ENCODE assay signal across 7 mouse cellular contexts in the genomic region with DNA sequence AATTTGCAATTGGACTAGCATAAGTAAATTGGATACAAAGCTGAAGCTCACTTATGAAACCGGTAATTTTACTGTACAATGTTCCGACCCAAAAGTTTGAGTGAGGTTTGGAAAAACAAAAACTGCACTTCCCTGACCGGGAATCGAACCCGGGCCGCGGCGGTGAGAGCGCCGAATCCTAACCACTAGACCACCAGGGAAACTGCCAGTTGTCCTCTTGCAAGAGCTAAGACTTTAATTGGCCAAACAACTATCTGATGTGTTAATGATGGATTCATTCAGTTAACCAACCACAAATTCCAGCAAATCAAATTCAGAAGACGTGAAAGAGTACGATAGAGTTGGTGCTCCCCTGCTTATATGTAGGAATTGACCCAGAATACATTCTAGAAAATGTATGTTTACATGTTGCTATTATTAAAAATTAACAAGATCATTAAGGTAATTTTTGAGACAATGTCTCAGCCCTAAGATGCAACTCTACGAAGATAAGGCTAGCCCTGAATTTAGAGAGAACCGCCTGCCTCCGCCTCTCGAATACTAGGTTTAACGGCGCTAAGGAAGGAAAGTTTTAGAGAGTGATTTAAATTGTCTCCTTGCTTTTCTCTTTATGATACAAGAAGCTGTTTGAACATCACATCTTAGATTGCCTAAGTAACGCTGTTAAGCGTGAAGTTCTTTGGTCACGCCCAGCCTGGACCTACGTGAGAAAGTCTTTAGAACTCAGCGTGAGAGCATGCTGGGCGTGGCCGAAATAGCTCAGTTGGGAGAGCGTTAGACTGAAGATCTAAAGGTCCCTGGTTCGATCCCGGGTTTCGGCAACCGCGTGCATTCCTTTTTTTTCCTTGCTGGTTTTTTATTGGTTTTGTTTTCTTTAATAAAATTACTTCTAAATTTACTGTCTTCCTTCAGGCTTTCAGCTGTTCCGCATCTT. TPM values are rescaled to one million over a fixed set of nuclear protein-coding genes. Genes with fewer than 3 reads are reported as not detected.
A peak's percentile ranks its signal among the peaks of the same experiment; 100 is the strongest.
DNase-seq lines count a peak whose midpoint lies in the region; ATAC-seq and TF ChIP-seq lines count a peak whose summit lies in the region.

No protein-coding gene starts in this region.

- no peaks in the 10 kb centered on the region for H3K36me3 ChIP-seq in intestine, postnatal 0 days (ENCODE audit: control insufficient read depth, insufficient read depth)
- no peaks in the 10 kb centered on the region for H3K36me3 ChIP-seq in midbrain, embryonic 11.5 days (ENCODE audit: control insufficient read depth, insufficient read depth, low read length)

- peak overlapping the region; percentile 91 for H3K4me2 ChIP-seq in intestine, postnatal 0 days (replicated peaks; ENCODE audit: low read depth)
- peak overlapping the region; percentile 68 for H3K4me2 ChIP-seq in midbrain, embryonic 11.5 days

- H3K9ac ChIP-seq in intestine, postnatal 0 days (ENCODE audit: low read depth, low read length) = no peak overlapping the region
- H3K9ac ChIP-seq in midbrain, embryonic 11.5 days (ENCODE audit: low read length) = peak overlapping the region; percentile 14; the same call in 1 of the 2 replicates

- H3K4me1 ChIP-seq in intestine, postnatal 0 days (replicated peaks; ENCODE audit: control insufficient read depth, insufficient read depth, low read length) = no peaks in the 10 kb centered on the region
- H3K4me1 ChIP-seq in midbrain, embryonic 11.5 days (ENCODE audit: control insufficient read depth, insufficient read depth, low read length) = no peaks in the 10 kb centered on the region

- no peak for TF ChIP-seq CTCF in intestine, postnatal 0 days (IDR thresholded peaks at IDR 0.05; ENCODE audit: low read depth)

- no peak overlapping the region for H3K27ac ChIP-seq in intestine, postnatal 0 days (ENCODE audit: low read depth, low read length)
- no peak overlapping the region for H3K27ac ChIP-seq in midbrain, embryonic 11.5 days (ENCODE audit: low read depth, low read length)

- peak overlapping the region; percentile 70 for H3K4me3 ChIP-seq in intestine, postnatal 0 days (ENCODE audit: low read depth, low read length)
- peak overlapping the region; percentile 45 for H3K4me3 ChIP-seq in midbrain, embryonic 11.5 days (ENCODE audit: low read depth, low read length)

- peak; percentile 87 for ATAC-seq in intestine, postnatal 0 days
- peak; percentile 90 for ATAC-seq in midbrain, embryonic 11.5 days (ENCODE audit: low FRiP score)

- H3K27me3 ChIP-seq in intestine, postnatal 0 days (replicated peaks; ENCODE audit: control insufficient read depth, insufficient read depth, low read length) = no peaks in the 10 kb centered on the region
- no peaks in the 10 kb centered on the region for H3K27me3 ChIP-seq in midbrain, embryonic 11.5 days (ENCODE audit: control insufficient read depth, insufficient read depth, low read length)

- DNase-seq in adrenal gland, adult 8-10 months = peak; percentile 87
- peak; percentile 84 for DNase-seq in embryo, embryonic 11.5 days (ENCODE audit: low read depth, low spot score)
- DNase-seq in gastrocnemius, postnatal 4 days (ENCODE audit: low spot score in 2 of 2) = peak; percentile 83 to 86
- peak; percentile 87 for DNase-seq in left cerebral cortex, postnatal 4 days
- DNase-seq in midbrain, embryonic 11.5 days (ENCODE audit: low spot score, missing footprints) = peak; percentile 100
- DNase-seq in right cerebral cortex, postnatal 4 days = peak; percentile 92

- no peaks in the 10 kb centered on the region for H3K9me3 ChIP-seq in intestine, postnatal 0 days (ENCODE audit: control insufficient read depth)
- H3K9me3 ChIP-seq in midbrain, embryonic 11.5 days (ENCODE audit: control insufficient read depth, low read length) = no peaks in the 10 kb centered on the region

- intact Hi-C loops in left cerebral cortex, postnatal 4 days (cut with DNase I) = loop anchor here (1.0 kb wide), 1 partner anchor 864 kb away; no protein-coding TSS in a partner anchor

- under 1% methylated on average over 32 of the region's 32 CpGs for WGBS in intestine, postnatal 0 days
- WGBS in midbrain, embryonic 11.5 days = 1% methylated on average over 32 of the region's 32 CpGs

RNA-seq across cellular contexts. Expression of a gene that starts 15.3 kb away (rescaled TPM):
- total RNA-seq in adrenal gland, adult 8-10 months (2022) = not detected
- total RNA-seq in gastrocnemius, postnatal 4 days (2021) = not detected
- polyA plus RNA-seq in intestine, postnatal 0 days (2015; fragmentation: Nextera tagmentation; extraction: Ambion mirVana) = not detected in 2 replicates
- total RNA-seq in left cerebral cortex, postnatal 4 days (2021) = not detected
- polyA plus RNA-seq in midbrain, embryonic 11.5 days (2014; fragmentation: Nextera tagmentation; extraction: Ambion mirVana) = not detected in 2 replicates

RNA-seq across cellular contexts. Expression of a gene that starts 18.3 kb away (rescaled TPM):
- 10 to 100 TPM; 46.8 to 54.3 (median 52.6) TPM for total RNA-seq in adrenal gland, adult 8-10 months (2022)
- total RNA-seq in gastrocnemius, postnatal 4 days (2021) = 10 to 100 TPM; 46.7 to 48.8 TPM
- 51.1 and 53.2 TPM in 2 replicates for polyA plus RNA-seq in intestine, postnatal 0 days (2015; fragmentation: Nextera tagmentation; extraction: Ambion mirVana)
- total RNA-seq in left cerebral cortex, postnatal 4 days (2021) = 10 to 100 TPM; 57.6 to 65.0 TPM
- 136 and 138 TPM in 2 replicates for polyA plus RNA-seq in midbrain, embryonic 11.5 days (2014; fragmentation: Nextera tagmentation; extraction: Ambion mirVana)

RNA-seq across cellular contexts. Expression of a gene that starts 31.5 kb away (rescaled TPM):
- not detected for total RNA-seq in adrenal gland, adult 8-10 months (2022)
- not detected for total RNA-seq in gastrocnemius, postnatal 4 days (2021)
- not detected in 2 replicates for polyA plus RNA-seq in intestine, postnatal 0 days (2015; fragmentation: Nextera tagmentation; extraction: Ambion mirVana)
- not detected for total RNA-seq in left cerebral cortex, postnatal 4 days (2021)
- polyA plus RNA-seq in midbrain, embryonic 11.5 days (2014; fragmentation: Nextera tagmentation; extraction: Ambion mirVana) = not detected in 2 replicates

RNA-seq across cellular contexts. Expression of a gene that starts 49.6 kb away (rescaled TPM):
- not detected for total RNA-seq in adrenal gland, adult 8-10 months (2022)
- not detected for total RNA-seq in gastrocnemius, postnatal 4 days (2021)
- polyA plus RNA-seq in intestine, postnatal 0 days (2015; fragmentation: Nextera tagmentation; extraction: Ambion mirVana) = not detected in 2 replicates
- total RNA-seq in left cerebral cortex, postnatal 4 days (2021) = not detected
- 0.04 TPM in 1 of 2 replicates, not detected in the other for polyA plus RNA-seq in midbrain, embryonic 11.5 days (2014; fragmentation: Nextera tagmentation; extraction: Ambion mirVana)
